Mouse (Mus musculus) layer of hippocampus, adult 9-11 months (tissue): ENCODE data around the gene Gm12185.
"Not testable (repeated sequence)": the region's sequence is repeated elsewhere in the genome, so short reads cannot be mapped to it uniquely, and the experiment has no call there.

ENCODE experiments used
- DNase-seq: peaks from one replicate; pipeline ENCODE4 v3.0.0; 2022

Gene Gm12185

GRCm38 (mm10) chr11:48913611-48914010 is 78.4 kb downstream of the Gm12185 start:
- DNase-seq: no peak

- DNase-seq: no peak
Observed at GRCm38 (mm10) chr11:48908459-48908858, 83.6 kb downstream of the Gm12185 start.

- no peak for DNase-seq
Observed at GRCm38 (mm10) chr11:48902021-48902420, 90.0 kb downstream of the Gm12185 start, which contains the start of gene Gm5431. TSS of gene Gm5431 (minus strand) at chr11:48902214.

GRCm38 (mm10) chr11:48901567-48901930 is 90.5 kb downstream of the Gm12185 start:
- not testable (repeated sequence) for DNase-seq

GRCm38 (mm10) chr11:48900654-48901566 is 91.1 kb downstream of the Gm12185 start:
- DNase-seq: not testable (repeated sequence)

- no peak for DNase-seq
Observed at GRCm38 (mm10) chr11:48898812-48899431, 93.1 kb downstream of the Gm12185 start.

- no peak for DNase-seq
Observed at GRCm38 (mm10) chr11:48876680-48877079, 115.3 kb downstream of the Gm12185 start.

GRCm38 (mm10) chr11:48875343-48875837 is 116.6 kb downstream of the Gm12185 start:
- not testable (repeated sequence) for DNase-seq

GRCm38 (mm10) chr11:48874465-48874864 is 117.6 kb downstream of the Gm12185 start:
- no peak for DNase-seq

- no peak for DNase-seq
Observed at GRCm38 (mm10) chr11:48873591-48874290, 118.3 kb downstream of the Gm12185 start.

- no peak for DNase-seq
Observed at GRCm38 (mm10) chr11:48872695-48873300, 119.2 kb downstream of the Gm12185 start.

GRCm38 (mm10) chr11:48871817-48872541 is 120.0 kb downstream of the Gm12185 start:
- DNase-seq: peak; percentile 75

GRCm38 (mm10) chr11:48871201-48871772 is 120.7 kb downstream of the Gm12185 start, which contains the start of gene Irgm1:
TSS of gene Irgm1 (minus strand) at chr11:48871683.
- no peak for DNase-seq

GRCm38 (mm10) chr11:48870781-48871180 is 121.2 kb downstream of the Gm12185 start:
- DNase-seq: no peak

GRCm38 (mm10) chr11:48869380-48870110 is 122.5 kb downstream of the Gm12185 start:
- DNase-seq: no peak

GRCm38 (mm10) chr11:48866481-48866880 is 125.5 kb downstream of the Gm12185 start:
- DNase-seq: no peak

GRCm38 (mm10) chr11:48863808-48864207 is 128.2 kb downstream of the Gm12185 start:
- DNase-seq: no peak

GRCm38 (mm10) chr11:48862784-48863319 is 129.2 kb downstream of the Gm12185 start:
- no peak for DNase-seq

- no peak for DNase-seq
Observed at GRCm38 (mm10) chr11:48859014-48859413, 133.0 kb downstream of the Gm12185 start.
